In genomic region chr10:42449672-42450071, GRCm38 (mm10) we compare ENCODE assay signal across 27 mouse cellular contexts. TPM values are rescaled to one million over a fixed set of nuclear protein-coding genes. Genes with fewer than 3 reads are reported as not detected.
DNase-seq lines count a peak whose midpoint lies in the region; ATAC-seq and TF ChIP-seq lines count a peak whose summit lies in the region.
"Had no signal": no experiment of that assay in that cellular context is flagged by ENCODE, and none has a peak within 500 bp of the region (broad histone marks: within the 10 kb centered on the region; RNA-seq: fewer than 3 reads in every experiment).

No protein-coding gene starts in this region.

- WGBS in kidney, adult 2 months = 14% methylated on average over 3 of the region's 4 CpGs
- 35% methylated on average over 3 of the region's 4 CpGs for WGBS in kidney, postnatal 0 days
- WGBS in kidney, embryonic 15.5 days = 28% methylated on average over 3 of the region's 4 CpGs
- WGBS in neural tube, embryonic 12.5 days = 35% methylated on average over 3 of the region's 4 CpGs

- no peaks in the 10 kb centered on the region for H3K9me3 ChIP-seq in kidney, postnatal 0 days (replicated peaks; ENCODE audit: low read length)
- no peaks in the 10 kb centered on the region for H3K9me3 ChIP-seq in kidney, embryonic 15.5 days (replicated peaks)
- H3K9me3 ChIP-seq in neural tube, embryonic 12.5 days = no peaks in the 10 kb centered on the region
- H3K9me3 ChIP-seq: embryonic facial prominence, embryonic 12.5 days; embryonic facial prominence, embryonic 15.5 days; G1E; hindbrain, embryonic 12.5 days had no signal

- H3K4me1 ChIP-seq in kidney, adult 2 months (ENCODE audit: control insufficient read depth, insufficient read depth, low read length) = peaks cover 8% of the 10 kb centered on the region; the same call in 1 of the 2 replicates
- H3K4me1 ChIP-seq in kidney, postnatal 0 days (replicated peaks; ENCODE audit: insufficient read depth, low read length) = no peaks in the 10 kb centered on the region
- H3K4me1 ChIP-seq in kidney, embryonic 15.5 days = peaks cover 18% of the 10 kb centered on the region
- peaks cover 14% of the 10 kb centered on the region for H3K4me1 ChIP-seq in neural tube, embryonic 12.5 days

- no peak overlapping the region for H3K27ac ChIP-seq in kidney, adult 2 months (ENCODE audit: insufficient read depth, low read depth, low read length)
- H3K27ac ChIP-seq in kidney, postnatal 0 days = no peak overlapping the region
- no peak overlapping the region for H3K27ac ChIP-seq in kidney, embryonic 15.5 days
- no peak overlapping the region for H3K27ac ChIP-seq in neural tube, embryonic 12.5 days
- H3K27ac ChIP-seq: embryonic facial prominence, embryonic 12.5 days; embryonic facial prominence, embryonic 15.5 days; gastrocnemius, adult 2 months; hindbrain, embryonic 12.5 days had no signal

- peaks cover 1% of the 10 kb centered on the region; the same call in 1 of the 2 replicates for H3K36me3 ChIP-seq in kidney, adult 2 months (ENCODE audit: control insufficient read depth, insufficient read depth, low read length)
- peaks cover 5% of the 10 kb centered on the region; the same call in 1 of the 2 replicates for H3K36me3 ChIP-seq in kidney, postnatal 0 days (ENCODE audit: insufficient read depth, low read length)
- H3K36me3 ChIP-seq in kidney, embryonic 15.5 days = peaks cover 7% of the 10 kb centered on the region; the same call in 1 of the 2 replicates
- H3K36me3 ChIP-seq in neural tube, embryonic 12.5 days = peaks cover 2% of the 10 kb centered on the region; the same call in 1 of the 2 replicates
- H3K36me3 ChIP-seq: embryonic facial prominence, embryonic 15.5 days had no signal

- TF ChIP-seq POLR2A in kidney, adult 2 months (IDR thresholded peaks at IDR 0.05; ENCODE audit: low read depth, low read length) = no peak

- TF ChIP-seq CTCF in kidney, adult 2 months (conservative IDR thresholded peaks at IDR 0.05; ENCODE audit: insufficient read depth, insufficient read length, low read depth, low read length) = no peak
- TF ChIP-seq CTCF in kidney, postnatal 0 days (IDR thresholded peaks at IDR 0.05; ENCODE audit: low read depth) = no peak

- H3K4me3 ChIP-seq in kidney, adult 2 months (ENCODE audit: insufficient read depth, low read depth, low read length) = no peak overlapping the region
- no peak overlapping the region for H3K4me3 ChIP-seq in kidney, postnatal 0 days (replicated peaks; ENCODE audit: low read depth, low read length)
- no peak overlapping the region for H3K4me3 ChIP-seq in kidney, embryonic 15.5 days (replicated peaks)
- no peak overlapping the region for H3K4me3 ChIP-seq in neural tube, embryonic 12.5 days
- H3K4me3 ChIP-seq: embryonic facial prominence, embryonic 12.5 days; embryonic facial prominence, embryonic 15.5 days; gastrocnemius, adult 2 months; hindbrain, embryonic 12.5 days had no signal

- H3K4me2 ChIP-seq in kidney, postnatal 0 days (ENCODE audit: low read length) = no peak overlapping the region
- no peak overlapping the region for H3K4me2 ChIP-seq in kidney, embryonic 15.5 days
- peak overlapping the region; percentile 5; the same call in 1 of the 2 replicates for H3K4me2 ChIP-seq in neural tube, embryonic 12.5 days (replicated peaks)
- H3K4me2 ChIP-seq: embryonic facial prominence, embryonic 12.5 days; embryonic facial prominence, embryonic 15.5 days; heart, embryonic 11.5 days; hindbrain, embryonic 12.5 days had no signal

- ATAC-seq in kidney, postnatal 0 days (replicated peaks; ENCODE audit: low FRiP score, low read depth) = no peak
- no peak for ATAC-seq in kidney, embryonic 15.5 days (replicated peaks; ENCODE audit: low FRiP score)
- no peak for ATAC-seq in neural tube, embryonic 12.5 days (ENCODE audit: low FRiP score, low read depth)
- ATAC-seq: forebrain, embryonic 14.5 days; forebrain, postnatal 0 days; Patski had no signal

- peak; percentile 62 for DNase-seq in kidney, adult 2 months
- no peak for DNase-seq in kidney, adult 11 months
- peak; percentile 62 for DNase-seq in kidney, postnatal 0 days (ENCODE audit: low spot score)
- DNase-seq in neural tube, embryonic 10.5 days (ENCODE audit: extremely low spot score, low spot score) = no peak
- DNase-seq in kidney, postnatal 36 days = peak; percentile 50 to 52
- no peak for DNase-seq in layer of hippocampus, postnatal 14 days (ENCODE audit: low spot score in 2 of 2)
- DNase-seq: adrenal gland, postnatal 10 days; adrenal gland, postnatal 36 days; B cell, adult 2 months; cerebellum, adult 11 months; cerebellum, adult 2 months; cerebellum, adult 9-11 months; cerebellum, postnatal 25 days; forebrain, postnatal 0 days; gastrocnemius, adult 2 months; gastrocnemius, postnatal 14 days; heart, adult 11 months had no signal

- H3K27me3 ChIP-seq in kidney, adult 2 months (replicated peaks; ENCODE audit: control insufficient read depth, insufficient read depth, low read length) = no peaks in the 10 kb centered on the region
- no peaks in the 10 kb centered on the region for H3K27me3 ChIP-seq in kidney, postnatal 0 days (ENCODE audit: insufficient read depth, low read length)
- H3K27me3 ChIP-seq in kidney, embryonic 15.5 days = no peaks in the 10 kb centered on the region
- H3K27me3 ChIP-seq in neural tube, embryonic 12.5 days (replicated peaks) = no peaks in the 10 kb centered on the region
- H3K27me3 ChIP-seq: CH12.LX; embryonic facial prominence, embryonic 12.5 days; embryonic facial prominence, embryonic 15.5 days; Patski had no signal

- no peak overlapping the region for H3K9ac ChIP-seq in kidney, postnatal 0 days (ENCODE audit: low read depth, low read length)
- H3K9ac ChIP-seq in kidney, embryonic 15.5 days = no peak overlapping the region
- no peak overlapping the region for H3K9ac ChIP-seq in neural tube, embryonic 12.5 days
- H3K9ac ChIP-seq: embryonic facial prominence, embryonic 12.5 days; embryonic facial prominence, embryonic 15.5 days; forebrain, postnatal 0 days; hindbrain, embryonic 12.5 days had no signal

RNA-seq across cellular contexts. Expression of gene Afg1l, which starts 28.7 kb away (rescaled TPM):
- 14.9 and 21.7 TPM in 2 replicates for polyA plus RNA-seq in kidney, adult 2 months (2012; rRNA removed)
- 8.3 and 9.6 TPM in 2 replicates for polyA plus RNA-seq in kidney, postnatal 0 days (2015; fragmentation: Nextera tagmentation; extraction: Ambion mirVana)
- polyA plus RNA-seq in kidney, embryonic 15.5 days (2015; fragmentation: Nextera tagmentation; extraction: Ambion mirVana) = 7.0 and 7.3 TPM in 2 replicates
- 5.1 and 6.3 TPM in 2 replicates for polyA plus RNA-seq in neural tube, embryonic 12.5 days (2016; fragmentation: Nextera tagmentation; extraction: Ambion mirVana)
- 10 to 100 TPM in 1 of 2 experiments, 1 to 10 TPM in 1; 9.9 to 12.0 TPM for total RNA-seq in layer of hippocampus, postnatal 14 days (2021)

RNA-seq across cellular contexts. Expression of gene Snx3, which starts 52.2 kb away (rescaled TPM):
- polyA plus RNA-seq in kidney, adult 2 months (2012; rRNA removed) = 348 and 430 TPM in 2 replicates
- 326 and 345 TPM in 2 replicates for polyA plus RNA-seq in kidney, postnatal 0 days (2015; fragmentation: Nextera tagmentation; extraction: Ambion mirVana)
- 326 and 335 TPM in 2 replicates for polyA plus RNA-seq in kidney, embryonic 15.5 days (2015; fragmentation: Nextera tagmentation; extraction: Ambion mirVana)
- polyA plus RNA-seq in neural tube, embryonic 12.5 days (2016; fragmentation: Nextera tagmentation; extraction: Ambion mirVana) = 221 and 226 TPM in 2 replicates
- 100 to 1,000 TPM; 195 to 214 TPM for total RNA-seq in layer of hippocampus, postnatal 14 days (2021)

Comparison
In these comparisons a context has a peak if more than half of its experiments do, and no peak if none do; other contexts are left out.
1. DNase-seq: peak in kidney, adult 2 months (single experiment), kidney, postnatal 0 days (single experiment) and kidney, postnatal 36 days (2 of 2); none in kidney, adult 11 months (single experiment), neural tube, embryonic 10.5 days (single experiment) and layer of hippocampus, postnatal 14 days (0 of 2).